Mouse (Mus musculus): ENCODE data around the gene Dgkk. TPM values are rescaled to one million over a fixed set of nuclear protein-coding genes. Genes with fewer than 3 reads are reported as not detected.
"Not testable (repeated sequence)": the region's sequence is repeated elsewhere in the genome, so short reads cannot be mapped to it uniquely, and the experiment has no call there.

Gene Dgkk
- not detected in 2 replicates for total RNA-seq (2017)

DNA sequence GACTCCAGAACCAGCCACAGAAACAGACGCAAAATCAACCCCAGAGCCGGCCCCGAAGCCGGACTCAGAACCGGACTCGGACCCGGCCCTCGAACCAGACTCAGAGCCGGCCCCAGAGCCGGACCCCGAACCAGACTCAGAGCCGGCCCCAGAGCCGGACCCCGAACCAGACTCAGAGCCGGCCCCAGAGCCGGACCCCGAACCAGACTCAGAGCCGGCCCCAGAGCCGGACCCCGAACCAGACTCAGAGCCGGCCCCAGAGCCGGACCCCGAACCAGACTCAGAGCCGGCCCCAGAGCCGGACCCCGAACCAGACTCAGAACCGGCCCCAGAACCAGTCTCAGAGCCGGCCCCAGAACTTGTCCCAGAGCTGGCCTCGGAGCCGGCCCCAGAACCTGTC, at the start of gene Dgkk:
Gene Dgkk, plus strand, starts transcription at position 301 of the 400 bp plus-strand sequence.
- ATAC-seq (replicated peaks; ENCODE audit: low read depth, poor library complexity, severe bottlenecking), result not testable (repeated sequence)

DNA sequence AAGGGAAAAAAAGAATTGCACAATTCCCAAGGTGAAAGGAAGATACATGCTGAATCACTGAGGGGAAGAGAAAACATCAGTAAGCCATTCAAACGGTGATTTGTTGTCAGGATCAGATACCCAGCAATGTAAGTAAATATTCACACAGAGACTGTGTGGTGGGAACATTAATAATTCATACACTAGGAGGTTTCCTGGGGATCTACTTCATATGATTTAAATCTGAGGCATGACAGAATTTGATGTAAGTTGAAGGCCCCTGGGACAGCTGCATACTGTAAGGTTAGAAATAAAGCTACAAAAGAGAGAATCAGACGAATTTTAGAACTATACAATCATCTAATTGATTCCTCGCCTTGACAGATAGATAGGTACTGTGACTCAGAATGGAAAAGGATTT, 45.1 kb upstream of the Dgkk start:
- no peak for ATAC-seq (replicated peaks; ENCODE audit: low read depth, poor library complexity, severe bottlenecking)

DNA sequence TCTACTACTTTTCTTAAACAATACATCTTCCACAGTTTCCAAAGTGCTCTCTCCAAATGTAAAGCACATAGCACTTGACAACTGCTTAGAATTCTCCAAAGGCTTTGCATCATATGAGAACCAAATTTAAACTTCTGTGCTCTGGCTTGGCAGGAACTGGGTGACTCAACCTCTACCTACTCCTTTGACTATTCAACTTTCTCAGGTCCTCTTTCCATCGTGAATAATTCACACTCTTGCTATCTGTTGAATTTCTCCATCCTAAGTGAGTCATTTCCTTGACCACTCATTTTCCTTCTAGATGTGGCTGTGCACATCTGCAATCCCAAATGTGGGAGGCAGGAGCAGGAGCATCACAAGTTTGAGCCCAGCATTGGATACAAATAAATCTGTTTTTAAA, 28.4 kb upstream of the Dgkk start:
- no peak for ATAC-seq (replicated peaks; ENCODE audit: low read depth, poor library complexity, severe bottlenecking)

DNA sequence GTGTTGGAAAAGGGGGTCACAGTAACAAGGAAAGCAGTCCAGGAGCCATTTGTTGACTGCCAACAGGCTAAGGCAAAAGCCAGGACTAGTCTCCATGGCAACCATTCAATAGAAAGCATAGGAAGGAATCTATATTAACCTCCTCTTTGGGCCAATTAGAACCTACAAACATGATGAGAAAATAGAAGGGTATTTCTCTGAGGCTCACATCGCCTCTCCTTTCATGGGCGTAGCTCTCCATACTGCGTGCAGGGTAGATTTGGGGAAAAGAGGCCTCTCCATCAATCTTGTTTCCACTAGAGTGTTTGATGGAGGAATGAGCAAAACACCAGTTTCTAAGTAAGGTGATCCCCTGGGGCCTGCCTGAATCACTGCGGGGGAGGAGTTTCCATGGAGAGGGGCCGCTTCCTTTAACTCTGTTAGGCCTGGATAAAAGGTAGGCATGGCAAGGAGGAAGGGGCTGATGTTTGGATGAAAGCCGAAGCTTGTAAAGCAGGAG, 27.5 kb upstream of the Dgkk start:
- no peak for ATAC-seq (replicated peaks; ENCODE audit: low read depth, poor library complexity, severe bottlenecking)

DNA sequence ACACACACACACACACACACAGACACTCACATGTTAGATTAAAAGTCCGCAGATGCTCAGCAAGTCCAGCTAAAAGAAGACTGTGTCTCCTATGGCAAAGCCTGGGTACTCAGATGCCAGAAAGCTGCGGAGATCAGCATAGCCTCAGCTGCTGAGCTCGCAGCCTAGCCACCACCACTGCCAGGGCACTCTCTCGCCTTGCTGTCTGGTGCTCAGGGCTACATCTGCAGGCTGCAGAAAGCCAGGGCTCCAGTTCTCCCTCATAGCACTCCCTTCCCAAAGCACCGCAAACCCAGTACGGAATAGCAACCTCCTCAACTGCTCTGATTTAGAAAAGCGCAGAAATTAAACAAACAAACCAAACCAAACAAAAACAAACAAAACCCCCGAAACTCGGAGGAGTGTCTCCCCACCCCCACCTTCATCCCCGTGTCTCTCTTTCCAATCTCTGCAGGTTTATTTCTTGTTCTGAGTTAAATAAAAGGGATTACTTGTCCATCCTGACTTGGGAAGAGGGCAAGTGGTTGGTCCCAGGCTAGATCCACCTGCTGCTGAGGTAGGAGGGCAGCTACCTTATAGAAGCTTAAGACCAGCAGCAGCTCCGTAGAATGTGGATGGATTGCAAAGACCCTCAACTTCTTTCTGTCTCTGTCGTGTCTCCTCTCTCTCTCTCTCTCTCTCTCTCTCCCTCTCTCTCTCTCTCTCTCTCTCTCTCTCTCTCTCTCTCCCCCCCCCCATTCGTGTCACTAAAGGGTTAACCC, 1.4 kb upstream of the Dgkk start:
- no peak for ATAC-seq (replicated peaks; ENCODE audit: low read depth, poor library complexity, severe bottlenecking)

DNA sequence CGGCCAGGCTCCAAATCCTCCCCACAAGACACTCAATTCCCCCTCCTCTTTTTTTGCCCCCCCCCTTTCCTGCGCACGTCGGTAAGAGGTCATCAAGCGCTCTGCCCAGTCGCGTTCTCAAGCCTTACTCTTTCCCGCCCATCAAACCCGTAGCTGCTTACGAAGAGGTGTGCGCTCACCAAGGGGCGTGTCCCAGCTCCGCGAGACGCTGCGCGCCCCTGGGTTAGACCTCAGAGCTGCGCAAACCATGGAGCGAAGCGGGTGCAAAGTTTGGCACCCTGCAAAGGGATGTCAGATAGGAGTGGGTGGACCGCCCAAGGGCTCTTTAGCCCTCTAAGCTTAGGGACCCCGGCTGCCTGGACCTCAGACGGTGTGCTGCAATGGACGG, 862 bp upstream of the Dgkk start:
- ATAC-seq (replicated peaks; ENCODE audit: low read depth, poor library complexity, severe bottlenecking), result peak; percentile 80

DNA sequence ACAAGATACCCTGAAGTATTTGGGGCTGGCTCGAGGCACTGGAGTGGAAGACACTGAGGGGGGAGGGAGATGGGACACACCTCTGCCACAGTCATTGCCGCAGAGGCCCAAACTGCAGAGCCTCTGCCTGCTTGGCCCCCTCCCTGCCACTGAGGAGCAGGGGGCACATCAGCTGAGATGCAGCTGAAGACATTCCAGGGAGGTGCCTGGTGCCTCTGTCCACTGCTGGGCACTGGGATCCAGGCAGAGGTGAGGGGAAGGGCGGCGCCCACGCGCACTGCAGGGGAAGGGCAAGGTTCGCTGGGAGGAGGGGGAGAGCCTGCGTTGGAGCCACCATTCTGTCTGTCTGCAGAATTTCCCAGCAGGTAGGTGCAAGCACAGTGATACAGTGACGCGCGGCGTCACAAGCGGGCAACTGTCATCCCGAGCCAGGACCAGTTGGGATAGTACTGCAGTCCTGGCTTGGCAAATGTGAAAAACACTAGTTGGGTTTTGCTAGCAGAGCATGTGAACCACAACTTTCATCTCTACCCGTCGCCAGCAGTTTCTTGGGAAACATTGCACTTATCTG, 948 bp downstream of the Dgkk start:
- no peak; the same call in 1 of the 2 replicates for ATAC-seq (replicated peaks; ENCODE audit: low read depth, poor library complexity, severe bottlenecking)

DNA sequence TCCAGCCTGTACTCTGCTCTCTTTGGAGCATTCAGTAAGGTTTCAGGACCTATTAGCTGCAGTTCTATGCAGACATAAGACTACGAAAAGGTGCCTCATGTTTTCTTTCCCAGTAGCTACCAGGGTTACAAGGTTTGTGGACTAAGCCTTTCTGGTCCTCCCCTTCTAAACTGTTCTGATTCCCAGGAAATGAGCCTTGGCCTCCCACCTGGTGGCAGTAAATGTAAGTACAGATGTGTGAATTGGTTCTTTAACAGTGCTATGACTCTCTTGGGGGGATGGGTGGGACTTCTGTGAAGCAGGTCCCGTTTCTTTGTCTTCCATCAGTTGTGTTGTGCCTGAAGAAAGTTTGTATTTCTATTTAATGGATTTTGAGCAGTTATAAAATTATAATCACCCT, 53.4 kb downstream of the Dgkk start:
- no peak for ATAC-seq (replicated peaks; ENCODE audit: low read depth, poor library complexity, severe bottlenecking)

DNA sequence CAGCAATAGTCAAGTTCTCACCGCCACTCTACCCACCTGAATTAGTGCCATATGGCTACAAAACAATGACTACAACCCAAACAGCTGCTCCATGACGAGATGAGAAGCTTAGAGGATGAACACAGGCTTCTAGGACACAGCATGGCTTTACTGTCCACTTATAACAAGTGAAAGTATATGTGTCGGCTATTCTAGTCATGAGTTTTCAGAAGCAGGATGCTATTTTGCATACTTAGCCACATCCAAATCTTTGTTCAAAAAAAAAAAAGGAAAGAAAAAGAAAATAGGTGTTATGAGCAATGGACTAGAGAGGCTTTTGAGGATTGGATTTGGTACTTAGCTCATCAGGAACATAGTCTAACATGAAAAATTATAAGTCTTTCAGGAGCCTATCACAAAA, 74.4 kb downstream of the Dgkk start:
- no peak for ATAC-seq (replicated peaks; ENCODE audit: low read depth, poor library complexity, severe bottlenecking)

DNA sequence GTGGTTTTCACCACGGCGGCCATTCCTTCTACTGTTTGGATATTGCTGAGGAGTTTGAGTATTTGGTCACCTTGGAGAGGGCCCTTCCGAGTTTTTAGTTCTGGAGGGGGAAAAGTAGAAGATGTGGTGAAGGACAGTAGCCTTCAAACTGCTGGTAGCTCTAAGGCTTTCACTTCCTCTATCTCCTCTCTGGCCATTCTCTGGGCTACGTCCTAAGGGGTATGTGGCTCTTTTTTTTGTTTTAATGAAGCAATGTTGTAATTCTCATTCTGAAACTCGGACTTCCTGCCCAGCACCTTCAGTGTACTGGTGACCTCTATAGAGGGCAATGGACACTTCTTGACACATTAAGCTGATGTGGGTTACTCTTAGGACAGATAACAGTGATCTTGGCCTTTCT, 75.0 kb downstream of the Dgkk start:
- ATAC-seq (replicated peaks; ENCODE audit: low read depth, poor library complexity, severe bottlenecking), result peak; percentile 47; the same call in 1 of the 2 replicates

DNA sequence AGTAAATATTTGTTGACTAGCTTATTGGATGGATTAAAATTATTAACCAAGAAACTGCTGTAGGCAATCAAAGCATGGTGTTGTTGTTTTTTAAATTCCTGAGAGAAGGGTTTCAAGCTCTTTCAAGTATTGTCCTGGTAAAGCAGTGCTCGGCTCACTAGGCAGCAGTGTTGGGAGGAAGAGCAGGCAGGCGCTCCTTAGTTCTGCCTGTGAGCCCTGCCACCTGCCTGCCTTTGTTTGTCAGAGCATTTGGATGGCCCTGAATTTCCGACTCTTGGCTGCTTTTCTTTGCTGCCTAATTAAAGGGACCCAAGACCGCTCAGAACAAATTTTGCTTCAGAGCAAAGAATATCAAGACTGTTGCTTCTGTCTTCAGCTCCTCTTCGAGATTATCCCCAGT, 114.8 kb downstream of the Dgkk start:
- ATAC-seq (replicated peaks; ENCODE audit: low read depth, poor library complexity, severe bottlenecking), result no peak

DNA sequence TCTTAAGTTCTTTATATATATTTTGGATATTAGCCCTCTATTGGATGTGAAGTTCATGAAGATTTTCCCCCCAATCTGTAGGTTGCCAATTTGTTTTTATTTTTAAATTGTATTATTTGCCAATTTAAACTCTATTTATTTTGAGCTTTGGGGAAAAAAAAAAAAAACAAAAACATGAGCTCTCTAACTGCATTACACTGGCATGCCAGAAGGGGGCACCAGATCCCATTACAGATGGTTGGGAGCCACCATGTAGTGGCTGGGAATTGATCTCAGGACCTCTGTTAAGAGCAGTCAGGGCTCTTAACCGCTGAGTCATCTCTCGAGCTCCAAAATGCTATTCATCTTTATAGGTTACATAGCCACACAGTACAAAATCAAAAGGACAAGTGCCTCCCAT, 131.9 kb downstream of the Dgkk start:
- no peak for ATAC-seq (replicated peaks; ENCODE audit: low read depth, poor library complexity, severe bottlenecking)

DNA sequence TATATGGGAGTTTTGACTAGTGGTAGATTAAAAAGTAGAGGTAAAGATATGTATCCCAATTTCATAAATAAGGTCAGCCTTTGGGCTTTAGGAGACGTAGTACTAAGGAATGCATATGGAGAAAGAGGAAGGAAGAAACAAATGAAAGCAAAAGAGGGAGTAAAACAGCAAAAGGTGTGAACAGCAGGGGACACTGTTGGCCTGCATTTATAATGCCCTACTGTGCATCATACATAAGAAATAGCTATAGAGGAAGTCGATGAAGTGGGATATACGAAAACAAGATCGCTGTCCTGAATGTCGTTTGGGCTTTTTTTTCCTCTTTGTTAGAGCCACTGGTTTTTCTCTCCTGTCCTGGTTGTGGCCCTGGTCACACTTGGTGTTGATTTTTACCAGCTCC, 143.1 kb downstream of the Dgkk start:
- ATAC-seq (replicated peaks; ENCODE audit: low read depth, poor library complexity, severe bottlenecking), result peak; percentile 97

DNA sequence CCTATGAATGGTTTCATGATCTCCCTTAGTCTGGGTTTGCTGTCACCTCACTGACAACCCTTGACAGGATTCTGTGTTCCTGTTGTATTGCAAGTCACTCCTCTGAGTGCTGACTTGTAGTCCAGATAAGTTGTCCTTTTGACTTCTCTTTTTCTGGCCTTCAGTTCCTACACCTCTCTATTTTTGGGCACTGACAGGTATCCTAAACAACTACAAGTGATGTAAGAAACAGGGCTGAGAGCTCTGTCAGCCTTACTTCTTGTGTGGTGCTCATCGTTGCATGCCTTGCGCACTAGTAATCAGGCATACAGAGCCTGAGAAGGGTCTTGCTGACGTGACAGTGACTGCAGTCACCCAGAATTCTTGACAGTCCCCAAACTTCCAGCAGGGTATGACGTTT, 147.1 kb downstream of the Dgkk start:
- ATAC-seq (replicated peaks; ENCODE audit: low read depth, poor library complexity, severe bottlenecking), result no peak

DNA sequence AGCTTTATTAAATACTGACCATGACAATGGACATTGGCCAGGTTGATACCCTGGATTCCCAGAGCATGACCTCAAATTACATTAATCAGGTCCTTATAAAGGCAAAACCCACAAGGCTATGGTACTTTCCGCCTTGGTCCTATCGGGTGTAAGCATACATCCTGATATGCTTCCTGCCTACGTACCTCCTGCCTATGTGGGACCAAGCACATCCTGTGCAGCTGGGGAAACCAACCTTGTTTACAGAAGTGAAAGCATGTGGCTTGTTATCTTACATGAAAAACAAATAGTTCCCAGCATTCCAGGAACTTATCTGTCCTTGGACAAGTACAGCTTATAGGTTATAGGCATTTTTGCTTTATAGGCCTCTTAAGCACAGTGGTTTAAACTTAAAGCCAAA, 189.5 kb downstream of the Dgkk start:
- peak; percentile 97 for ATAC-seq (replicated peaks; ENCODE audit: low read depth, poor library complexity, severe bottlenecking)

DNA sequence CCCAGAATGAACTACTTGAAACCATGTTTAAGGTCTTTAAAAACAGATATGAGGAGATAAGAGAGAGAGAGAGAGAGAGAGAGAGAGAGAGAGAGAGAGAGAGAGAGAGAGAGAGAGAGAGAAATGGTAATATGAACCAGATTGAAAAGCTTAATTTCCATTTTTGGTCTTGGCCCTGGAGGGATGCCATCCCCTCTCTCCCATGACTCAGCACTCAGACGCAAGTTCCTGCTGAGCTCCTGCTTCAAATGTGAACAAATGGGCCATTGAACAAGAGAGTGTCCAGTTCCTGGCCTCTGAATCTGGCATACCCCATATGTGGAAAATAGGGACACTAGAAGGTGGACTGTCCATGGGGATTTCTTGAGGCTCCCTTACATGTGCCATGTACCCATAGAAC, 192.8 kb downstream of the Dgkk start:
- ATAC-seq (replicated peaks; ENCODE audit: low read depth, poor library complexity, severe bottlenecking), result no peak

DNA sequence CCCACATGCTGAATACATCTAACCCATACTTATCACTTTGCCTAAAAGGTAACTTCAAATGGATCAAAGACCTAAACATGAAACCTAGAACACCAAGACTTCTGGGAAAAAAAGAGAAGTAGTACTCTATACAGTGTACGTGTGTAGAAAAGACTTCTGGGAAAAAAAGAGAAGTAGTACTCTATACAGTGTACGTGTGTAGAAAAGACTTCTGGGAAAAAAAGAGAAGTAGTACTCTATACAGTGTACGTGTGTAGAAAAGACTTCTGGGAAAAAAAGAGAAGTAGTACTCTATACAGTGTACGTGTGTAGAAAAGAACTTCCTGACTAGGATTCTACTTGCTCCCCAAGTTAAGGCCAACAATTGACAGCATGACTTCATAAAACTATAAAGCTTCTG, 204.8 kb downstream of the Dgkk start:
- ATAC-seq (replicated peaks; ENCODE audit: low read depth, poor library complexity, severe bottlenecking), result peak; percentile 68

Measured in common myeloid progenitor, adult 5-6 weeks (primary cell).